Mouse (Mus musculus): Measurements from ENCODE around the gene Cdc5l.

- TF ChIP-seq GATA1 (IDR thresholded peaks at IDR 0.05; ENCODE audit: borderline replicate concordance, low read length) (no peak), FLI1 (IDR thresholded peaks at IDR 0.05; ENCODE audit: low read length) (no peak)
Observed at GRCm38 (mm10) chr17:45462506-45462905, 29.0 kb upstream of the Cdc5l start.
